Mouse (Mus musculus) right cerebral cortex, postnatal 25 days (tissue): ENCODE measurements around the gene Ranbp2.

Experiments
- DNase-seq: peaks from one replicate; pipeline ENCODE4 v3.0.0; 2022

The Ranbp2 gene

DNA sequence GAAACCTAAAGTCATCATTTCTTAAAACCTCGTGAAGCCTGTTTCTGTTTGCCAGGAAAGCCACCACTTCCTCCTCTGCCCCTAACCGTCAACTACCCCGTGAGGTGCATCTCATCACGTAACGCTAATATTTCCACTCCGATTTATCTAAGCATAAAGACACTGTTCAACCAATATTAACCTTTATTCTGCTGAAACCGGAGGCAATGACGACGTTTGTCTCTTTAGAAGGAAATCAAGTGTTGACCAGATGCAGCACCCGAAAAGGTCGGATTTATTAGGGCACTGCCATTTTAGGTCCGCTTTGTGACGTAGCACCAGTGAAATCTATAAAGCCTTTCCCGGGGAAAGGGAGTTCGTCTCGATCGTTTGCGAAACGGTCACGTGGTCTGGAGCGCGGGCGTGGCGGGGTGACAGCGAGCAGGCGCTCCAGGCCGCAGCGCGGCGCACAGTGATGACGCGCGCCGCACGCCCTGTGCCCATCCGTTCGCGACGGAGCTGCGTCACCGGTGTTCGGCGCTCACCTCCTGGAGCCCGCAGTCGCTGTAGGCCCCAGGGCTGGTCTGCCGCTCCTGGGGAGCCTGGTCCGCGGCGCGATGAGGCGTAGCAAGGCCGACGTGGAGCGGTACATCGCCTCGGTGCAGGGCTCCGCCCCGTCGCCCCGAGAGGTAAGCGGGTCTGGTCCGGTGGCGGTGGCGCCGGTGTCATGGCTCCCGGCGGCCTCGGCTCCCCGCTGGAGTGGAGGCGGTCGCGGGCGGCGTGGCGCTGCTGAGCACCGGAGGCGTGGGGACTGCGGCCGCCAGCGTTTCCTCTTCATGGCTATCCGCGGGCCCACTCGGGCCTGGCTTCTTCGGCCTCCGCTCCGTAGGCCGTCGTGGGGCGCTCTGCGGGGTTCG, at the start of gene Ranbp2:
TSS of gene Ranbp2 (plus strand) at position 537 of the 896 bp plus-strand sequence.
- peak; percentile 99 for DNase-seq

DNA sequence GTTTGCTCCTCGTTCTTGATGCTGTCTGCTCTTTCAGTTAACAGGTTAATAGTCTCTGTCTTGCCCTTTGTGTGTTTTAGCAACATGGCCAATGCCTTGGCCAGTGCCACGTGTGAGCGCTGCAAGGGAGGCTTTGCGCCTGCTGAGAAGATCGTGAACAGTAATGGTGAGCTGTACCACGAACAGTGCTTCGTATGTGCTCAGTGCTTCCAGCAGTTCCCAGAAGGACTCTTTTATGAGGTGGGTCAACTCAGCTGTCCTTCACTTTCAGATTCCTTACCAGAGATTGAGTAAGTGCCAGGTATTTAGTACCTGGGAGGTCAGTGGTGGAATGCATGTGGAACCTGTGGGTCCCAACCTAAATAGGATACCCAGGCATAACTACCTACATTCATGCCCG, 47.8 kb upstream of the Ranbp2 start:
- DNase-seq: no peak

DNA sequence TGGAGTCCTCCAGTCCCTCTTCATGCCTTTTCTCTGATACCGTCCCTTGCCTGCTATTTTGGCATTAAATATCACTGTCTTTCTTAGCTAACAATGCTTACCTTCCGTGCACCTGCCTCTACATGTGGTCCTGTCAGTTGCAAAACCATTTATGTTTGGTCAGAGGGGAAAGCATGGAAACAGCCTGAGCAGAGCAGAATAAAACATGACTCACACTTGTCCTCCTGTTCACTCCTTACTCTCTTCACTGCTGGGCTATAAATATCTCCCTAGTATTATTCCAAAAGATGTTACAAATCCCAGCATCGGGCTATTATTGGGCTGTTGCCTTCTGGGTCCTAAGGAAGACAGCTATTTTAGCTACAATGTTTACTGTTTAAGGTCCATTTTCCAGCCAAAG, 44.9 kb upstream of the Ranbp2 start:
- no peak for DNase-seq

DNA sequence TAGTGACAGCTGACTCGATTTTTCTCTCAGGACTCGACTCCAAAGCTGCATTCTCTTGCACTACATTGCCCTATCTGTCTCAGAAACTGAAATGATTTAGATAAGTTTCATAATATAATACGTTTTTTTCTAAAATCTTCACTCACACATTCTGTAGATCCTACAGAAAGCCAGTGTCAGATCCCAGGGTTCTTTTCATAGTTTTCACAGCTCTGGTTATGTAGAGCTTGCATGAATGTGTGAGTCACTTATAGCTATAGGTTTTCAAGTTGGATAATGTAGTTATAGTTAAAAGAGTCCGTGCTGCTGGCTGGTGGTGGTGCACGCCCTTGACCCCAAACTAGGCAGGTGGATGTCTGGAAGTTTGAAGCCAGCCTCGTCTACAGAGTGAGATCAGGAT, 42.1 kb upstream of the Ranbp2 start:
- no peak for DNase-seq

DNA sequence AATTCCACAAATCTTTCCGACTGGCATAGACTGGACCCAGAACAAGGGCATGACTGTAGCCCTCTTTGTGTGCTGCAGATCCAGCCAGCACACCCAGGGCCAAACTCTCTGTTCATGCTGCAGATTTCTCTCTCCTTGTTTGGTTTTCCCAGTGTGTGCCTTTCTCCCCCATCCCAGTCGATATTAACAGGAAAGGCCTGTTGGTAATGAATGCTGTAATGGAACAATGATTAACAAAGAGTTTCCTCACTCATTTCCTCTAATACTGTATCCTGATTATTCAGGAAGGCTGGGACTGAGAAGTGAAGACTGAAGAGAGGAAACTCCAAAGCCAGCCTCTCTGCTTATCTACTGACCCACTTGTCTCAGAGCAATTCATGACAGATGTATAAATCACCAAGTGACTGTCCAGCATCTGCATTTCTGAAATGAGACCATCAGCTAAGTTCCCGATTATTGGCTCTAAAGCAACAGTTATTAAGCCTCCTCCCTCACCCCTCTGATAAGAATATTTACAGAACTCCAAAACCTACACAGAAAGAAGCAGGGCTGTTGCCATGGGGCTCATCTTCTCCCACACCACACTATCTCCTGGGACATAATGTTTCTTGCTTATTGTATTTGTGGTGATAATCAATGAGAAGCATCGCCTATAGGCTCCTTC, 41.3 kb upstream of the Ranbp2 start:
- DNase-seq: no peak

DNA sequence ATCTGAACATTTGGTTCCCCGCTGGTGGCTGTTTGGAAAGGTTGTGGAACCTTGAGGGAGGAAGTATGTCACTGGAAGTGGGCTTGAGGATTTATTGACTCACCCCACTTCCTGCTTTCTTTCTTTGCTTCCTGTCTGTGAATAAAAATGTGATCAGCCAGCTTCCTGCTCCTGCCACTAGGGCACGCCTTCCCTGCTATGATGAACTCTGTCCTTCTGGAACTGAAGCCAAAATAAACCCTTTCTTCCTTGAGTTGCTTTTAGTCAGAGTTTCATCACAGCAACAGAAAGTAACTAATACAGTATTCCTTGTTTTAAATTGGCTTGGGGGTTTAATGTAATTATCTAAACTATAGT, 40.8 kb upstream of the Ranbp2 start:
- no peak for DNase-seq

DNA sequence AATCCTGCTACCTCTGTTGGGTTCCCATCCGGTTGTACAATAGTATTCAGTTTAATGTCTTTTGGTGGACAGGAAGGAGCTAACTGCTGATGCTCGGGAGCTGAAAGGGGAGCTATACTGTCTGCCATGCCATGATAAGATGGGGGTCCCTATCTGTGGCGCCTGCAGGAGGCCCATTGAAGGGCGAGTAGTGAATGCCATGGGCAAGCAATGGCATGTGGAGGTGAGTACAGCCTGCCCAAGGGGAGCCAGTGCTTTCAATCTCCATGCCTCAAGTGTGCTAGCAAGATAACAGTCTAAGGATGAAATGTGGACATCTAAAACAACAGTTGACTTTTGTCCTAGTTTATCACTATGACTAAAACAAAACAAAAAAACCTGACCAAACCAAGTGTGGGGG, 34.4 kb upstream of the Ranbp2 start:
- no peak for DNase-seq

DNA sequence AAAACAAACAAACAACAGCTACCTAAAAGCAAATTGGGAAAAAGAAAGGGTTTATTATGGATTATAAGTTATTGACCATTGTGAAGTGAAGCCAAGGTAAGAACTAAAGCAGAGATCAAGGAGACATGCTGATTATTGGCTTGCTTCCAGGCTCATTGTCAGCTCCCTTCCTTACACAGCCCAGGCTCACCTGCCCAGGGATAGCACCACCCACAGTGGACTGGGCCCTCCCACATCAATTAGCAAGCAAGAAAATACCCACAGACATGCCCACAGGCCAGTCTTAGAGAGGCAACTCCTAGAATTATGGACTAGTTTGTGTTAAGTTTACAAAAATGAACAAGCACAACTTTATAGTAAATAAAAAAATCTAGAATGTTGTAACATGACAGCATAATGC, 33.9 kb upstream of the Ranbp2 start:
- no peak for DNase-seq

DNA sequence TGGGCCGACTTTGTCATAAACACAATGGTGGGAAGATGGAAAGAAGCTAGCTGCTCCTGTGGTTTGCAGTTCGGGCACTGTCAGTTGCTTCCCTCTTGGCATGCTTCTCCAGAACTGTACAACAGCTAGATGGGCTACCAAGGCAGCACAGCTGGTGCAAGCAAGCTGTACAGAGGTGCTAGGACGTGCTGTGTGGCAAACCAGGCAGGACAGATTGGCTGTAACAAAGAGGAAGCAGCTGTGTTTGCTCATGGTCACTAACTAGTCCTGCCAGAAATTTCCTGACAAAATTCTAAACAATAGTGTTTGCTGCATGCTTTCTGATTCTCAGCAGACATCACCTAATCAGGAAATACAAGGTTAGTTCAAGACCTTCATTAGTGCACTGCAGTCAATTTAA, 30.0 kb upstream of the Ranbp2 start:
- DNase-seq: no peak

DNA sequence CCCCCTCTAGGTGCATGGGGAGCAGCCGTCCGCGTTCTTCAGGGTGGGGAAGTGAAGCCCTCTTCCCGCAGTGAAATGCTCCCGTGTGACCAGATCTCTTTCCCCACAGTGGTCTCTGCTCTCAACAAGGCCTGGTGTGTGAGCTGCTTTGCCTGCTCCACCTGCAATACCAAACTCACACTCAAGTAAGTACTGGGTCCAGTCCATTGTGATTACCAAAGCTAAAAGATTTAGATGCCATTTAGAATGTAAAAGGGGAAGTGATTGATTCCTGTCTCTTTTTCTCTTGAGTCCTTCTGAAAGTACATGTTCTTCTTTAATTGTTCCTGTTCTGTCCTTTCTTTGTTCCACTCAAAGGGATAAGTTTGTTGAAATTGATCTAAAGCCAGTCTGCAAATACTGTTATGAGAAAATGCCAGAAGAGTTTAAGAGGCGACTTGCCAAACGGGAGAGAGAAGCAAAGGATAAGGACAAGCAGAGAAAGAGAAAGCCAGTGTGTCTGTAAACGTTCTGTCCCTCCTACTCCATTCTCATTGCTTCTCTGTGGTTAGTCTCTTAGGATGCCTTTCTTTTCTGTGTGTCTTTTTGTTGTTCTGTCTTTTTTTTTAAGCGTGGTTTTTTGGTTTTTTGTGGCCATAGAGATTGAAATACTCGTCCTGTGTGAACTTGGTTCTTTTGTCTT, 28.3 kb upstream of the Ranbp2 start:
- no peak for DNase-seq

DNA sequence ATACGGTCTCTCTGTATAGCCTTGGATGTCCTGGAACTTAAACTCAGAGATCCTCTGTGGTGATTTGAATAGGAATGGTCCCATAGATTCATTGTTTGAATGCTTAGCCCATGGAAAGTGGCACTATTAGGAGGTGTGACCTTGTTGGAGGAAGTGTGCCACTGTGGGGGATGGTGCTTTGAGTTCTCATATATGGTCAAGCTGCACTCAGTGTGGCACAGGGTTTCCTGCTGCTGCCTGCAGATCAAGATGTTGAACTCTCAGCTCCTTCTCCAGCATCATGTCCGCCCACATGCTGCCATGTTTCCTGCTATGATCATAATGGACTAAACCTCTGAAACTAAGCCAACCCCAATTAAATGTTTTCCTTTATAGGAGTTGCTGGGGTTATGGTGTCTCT, 18.8 kb upstream of the Ranbp2 start:
- no peak for DNase-seq

DNA sequence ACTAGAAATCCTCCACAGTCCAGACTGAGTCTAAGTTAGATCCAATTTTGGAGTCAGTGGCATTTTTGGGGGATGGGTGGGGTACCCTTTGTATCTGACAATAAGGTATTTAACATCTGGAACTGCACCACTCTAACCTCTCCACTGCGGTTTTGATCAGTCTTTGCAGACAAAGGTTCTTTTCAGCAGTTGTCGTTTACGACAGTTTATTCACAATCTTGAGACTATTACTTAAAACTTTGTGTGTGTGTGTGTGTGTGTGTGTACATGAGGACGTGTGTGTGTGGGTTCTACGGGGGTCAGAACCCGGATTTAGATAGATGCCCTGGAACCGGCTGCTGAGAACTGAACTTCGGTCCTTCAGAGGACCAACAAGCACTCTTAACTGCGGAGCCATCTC, 870 bp upstream of the Ranbp2 start:
- no peak for DNase-seq

DNA sequence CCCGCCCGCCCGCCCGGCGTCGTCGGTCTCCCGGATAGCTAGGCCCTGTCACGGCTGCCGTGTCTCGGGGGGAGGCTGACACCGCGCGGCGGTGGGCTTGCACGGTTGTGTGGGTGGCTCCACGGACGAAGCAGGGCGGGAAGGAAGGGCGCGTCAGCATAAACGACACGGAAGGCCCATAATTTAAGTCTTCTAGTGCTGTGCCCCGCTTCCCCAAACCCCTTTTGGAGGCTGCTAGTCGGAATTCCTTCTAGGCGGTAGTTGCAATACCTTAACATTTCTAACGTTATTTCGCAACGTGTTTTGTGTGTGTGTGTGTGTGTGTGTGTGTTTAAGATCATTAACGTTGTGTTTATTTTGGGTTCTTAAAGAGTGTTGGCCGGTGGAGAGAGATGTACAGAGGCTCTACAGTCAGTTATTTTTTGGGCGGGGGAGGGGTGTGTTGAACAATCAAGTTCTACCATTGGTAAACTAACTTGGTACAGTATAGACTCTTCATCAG, 611 bp downstream of the Ranbp2 start:
- DNase-seq: no peak

DNA sequence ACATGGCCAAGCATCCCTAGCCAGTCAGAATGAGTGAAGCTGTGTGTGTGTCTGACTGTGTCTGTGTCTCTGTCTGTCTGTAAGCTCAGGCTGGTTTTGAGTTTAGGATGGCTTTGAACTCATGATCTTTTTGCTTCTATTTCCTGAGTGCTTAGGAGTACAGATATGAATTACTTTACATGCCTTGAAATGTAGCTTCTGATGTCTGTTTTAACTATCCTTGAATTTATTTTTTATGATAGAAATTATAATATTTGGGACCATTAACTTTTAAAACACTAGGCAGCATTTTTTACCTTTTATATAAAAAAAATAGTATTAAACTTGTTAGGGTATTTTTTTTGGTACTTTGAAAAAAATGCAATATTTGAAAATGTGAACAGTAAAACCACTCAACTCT, 4.9 kb downstream of the Ranbp2 start:
- no peak for DNase-seq

DNA sequence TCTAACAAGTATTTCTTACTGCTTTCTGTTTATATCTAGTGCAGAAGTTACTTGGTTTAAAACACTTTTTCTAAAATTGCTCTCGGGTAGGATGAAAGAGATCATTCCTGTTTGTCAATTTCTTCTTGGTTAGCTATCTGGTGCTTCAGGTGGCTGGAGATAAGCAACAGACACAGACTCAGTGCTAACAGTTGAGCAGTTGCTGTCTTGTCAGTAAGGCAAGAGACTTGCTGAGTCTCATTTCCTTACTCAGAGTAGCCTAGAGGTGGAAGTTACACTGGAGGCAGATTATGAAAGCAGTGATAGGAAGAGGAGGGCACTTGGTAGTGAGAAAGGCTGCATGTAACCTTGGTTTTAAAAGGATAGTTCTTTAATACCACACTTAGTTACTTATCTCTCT, 5.5 kb downstream of the Ranbp2 start:
- no peak for DNase-seq

DNA sequence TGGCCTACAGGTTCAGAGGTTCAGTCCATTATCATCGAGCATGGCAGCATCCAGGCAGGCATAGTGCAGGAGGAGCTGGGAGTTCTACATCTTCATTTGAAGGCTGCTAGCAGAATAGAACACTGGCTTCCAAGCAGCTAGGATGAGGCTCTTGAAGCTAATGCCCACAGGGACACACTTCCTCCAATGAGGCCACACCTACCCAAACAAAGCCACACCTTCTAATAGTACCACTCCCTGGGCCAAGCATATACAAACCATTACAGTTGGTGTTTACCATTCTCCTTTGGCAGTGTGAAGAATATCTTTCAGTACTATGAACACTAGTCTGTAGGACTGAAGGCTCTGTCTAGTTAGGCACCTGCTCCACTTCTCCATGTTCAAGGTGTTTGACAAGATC, 13.2 kb downstream of the Ranbp2 start:
- no peak for DNase-seq

DNA sequence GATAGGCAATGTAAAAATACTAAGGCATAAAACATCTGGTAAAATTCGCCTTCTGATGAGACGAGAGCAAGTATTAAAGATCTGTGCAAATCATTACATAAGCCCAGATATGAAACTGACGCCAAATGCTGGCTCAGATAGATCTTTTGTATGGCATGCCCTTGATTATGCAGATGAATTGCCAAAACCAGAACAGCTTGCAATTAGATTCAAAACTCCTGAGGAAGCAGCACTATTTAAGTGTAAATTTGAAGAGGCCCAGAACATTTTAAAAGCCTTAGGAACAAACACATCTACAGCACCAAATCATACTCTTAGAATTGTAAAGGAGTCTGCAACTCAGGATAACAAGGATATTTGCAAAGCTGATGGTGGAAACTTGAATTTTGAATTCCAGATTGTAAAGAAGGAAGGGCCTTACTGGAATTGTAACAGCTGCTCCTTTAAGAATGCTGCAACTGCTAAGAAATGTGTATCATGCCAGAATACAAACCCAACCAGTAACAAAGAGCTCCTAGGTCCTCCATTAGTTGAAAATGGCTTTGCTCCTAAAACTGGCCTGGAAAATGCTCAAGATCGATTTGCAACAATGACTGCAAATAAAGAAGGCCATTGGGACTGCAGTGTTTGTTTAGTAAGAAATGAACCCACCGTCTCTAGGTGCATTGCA, 30.5 kb downstream of the Ranbp2 start:
- no peak for DNase-seq

DNA sequence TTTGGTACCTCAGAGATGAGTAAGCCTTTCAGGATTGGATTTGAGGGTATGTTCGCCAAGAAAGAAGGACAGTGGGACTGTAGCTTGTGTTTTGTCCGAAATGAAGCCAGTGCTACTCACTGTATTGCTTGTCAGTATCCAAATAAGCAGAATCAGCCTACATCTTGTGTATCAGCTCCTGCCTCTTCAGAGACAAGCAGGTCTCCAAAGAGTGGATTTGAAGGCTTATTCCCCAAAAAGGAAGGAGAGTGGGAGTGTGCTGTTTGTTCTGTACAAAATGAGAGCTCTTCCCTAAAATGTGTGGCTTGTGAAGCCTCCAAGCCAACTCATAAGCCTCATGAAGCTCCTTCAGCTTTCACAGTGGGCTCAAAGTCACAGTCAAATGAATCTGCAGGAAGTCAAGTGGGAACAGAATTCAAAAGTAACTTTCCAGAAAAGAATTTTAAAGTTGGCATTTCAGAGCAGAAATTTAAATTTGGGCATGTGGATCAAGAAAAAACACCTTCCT, 31.4 kb downstream of the Ranbp2 start:
- DNase-seq: no peak

DNA sequence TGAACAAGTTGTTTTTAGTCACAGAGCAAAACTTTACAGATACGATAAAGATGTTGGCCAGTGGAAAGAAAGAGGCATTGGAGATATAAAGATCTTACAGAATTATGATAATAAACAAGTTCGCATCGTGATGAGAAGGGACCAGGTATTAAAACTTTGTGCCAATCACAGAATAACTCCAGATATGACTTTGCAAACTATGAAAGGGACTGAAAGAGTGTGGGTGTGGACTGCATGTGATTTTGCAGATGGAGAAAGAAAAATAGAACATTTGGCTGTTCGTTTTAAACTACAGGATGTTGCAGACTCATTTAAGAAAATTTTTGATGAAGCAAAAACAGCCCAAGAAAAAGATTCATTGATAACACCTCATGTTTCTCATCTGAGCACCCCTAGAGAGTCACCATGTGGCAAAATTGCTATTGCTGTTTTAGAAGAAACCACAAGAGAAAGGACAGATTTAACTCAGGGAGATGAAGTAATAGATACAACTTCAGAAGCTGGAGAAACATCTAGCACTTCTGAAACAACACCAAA, 33.3 kb downstream of the Ranbp2 start:
- no peak for DNase-seq

DNA sequence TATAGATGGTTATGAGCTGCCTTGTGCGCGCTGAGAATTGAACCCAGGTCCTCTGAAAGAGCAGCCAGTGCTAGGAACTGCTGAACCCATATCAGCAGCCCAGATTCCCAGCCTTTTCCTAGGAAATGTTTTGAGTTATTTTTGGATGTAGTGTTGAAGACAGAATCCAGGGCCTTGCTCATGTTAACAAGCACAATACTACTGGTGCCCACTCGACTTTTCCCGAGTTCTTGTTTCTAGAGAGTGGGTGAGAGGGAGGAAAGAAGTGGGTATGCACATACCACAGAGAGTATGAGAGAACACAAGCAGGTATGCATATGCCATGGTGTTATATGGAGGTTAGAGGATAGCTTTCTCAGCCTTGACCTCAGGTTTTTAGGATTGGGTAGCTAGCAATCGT, 44.3 kb downstream of the Ranbp2 start:
- DNase-seq: no peak

DNA sequence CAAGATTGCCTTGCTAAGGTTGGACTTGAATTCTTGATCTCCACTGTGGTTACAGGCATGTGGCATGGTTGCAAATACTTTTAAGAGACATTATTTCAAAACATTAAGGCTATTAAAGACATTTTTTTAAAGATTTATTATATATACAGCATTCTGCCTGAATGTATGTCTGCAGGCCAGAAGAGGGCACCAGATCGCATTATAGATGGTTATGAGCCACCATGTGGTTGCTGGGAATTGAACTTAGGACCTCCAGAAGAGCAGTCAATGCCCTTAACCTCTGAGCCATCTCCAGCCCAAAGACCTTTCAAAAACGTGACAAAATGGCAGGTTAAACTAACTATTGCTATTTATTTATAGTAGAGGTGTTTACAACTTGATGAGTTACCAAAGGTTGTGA, 48.9 kb downstream of the Ranbp2 start:
- DNase-seq: no peak

DNA sequence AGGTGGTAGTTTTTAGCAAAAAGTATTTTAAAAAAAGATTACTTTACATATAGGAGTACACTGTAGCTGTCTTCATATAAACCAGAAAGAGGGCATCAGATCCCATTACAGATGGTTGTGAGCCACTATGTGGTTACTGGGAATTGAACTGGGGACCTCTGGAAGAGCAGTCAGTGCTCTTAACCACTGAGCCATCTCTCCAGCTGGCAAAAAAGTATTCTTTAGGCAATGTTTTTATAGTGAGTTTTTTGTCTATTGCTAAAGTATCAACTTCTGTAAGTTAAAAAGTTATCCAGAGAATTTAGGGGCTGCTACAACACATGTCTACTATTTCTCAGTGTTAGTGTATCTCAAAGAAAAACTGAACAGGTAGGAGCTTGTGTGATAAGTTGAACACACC, 50.0 kb downstream of the Ranbp2 start:
- no peak for DNase-seq
